Mouse (Mus musculus): ENCODE measurements around the gene Rbm15b.

Rbm15b gene

DNA sequence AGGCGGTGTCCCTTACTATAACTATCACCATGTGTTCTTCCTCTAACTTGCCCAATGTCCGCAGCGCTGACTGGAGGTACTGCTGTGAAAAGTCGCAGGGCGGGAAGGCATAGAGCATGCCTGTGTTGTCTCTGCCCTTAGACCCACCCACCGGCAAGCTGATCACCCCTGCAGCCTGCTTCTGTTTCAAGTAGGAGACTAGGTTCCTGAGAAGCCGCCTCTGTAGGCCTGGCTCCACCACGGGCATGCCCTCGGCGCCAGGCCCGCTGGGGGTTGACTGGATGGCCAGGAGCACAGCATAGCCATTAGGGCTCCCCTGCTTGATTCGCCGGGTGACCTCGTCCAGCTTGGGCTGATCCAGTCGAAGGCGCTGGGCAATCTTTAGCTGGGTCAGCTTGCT is 2.9 kb downstream of the Rbm15b start:
- no peak for DNase-seq

DNA sequence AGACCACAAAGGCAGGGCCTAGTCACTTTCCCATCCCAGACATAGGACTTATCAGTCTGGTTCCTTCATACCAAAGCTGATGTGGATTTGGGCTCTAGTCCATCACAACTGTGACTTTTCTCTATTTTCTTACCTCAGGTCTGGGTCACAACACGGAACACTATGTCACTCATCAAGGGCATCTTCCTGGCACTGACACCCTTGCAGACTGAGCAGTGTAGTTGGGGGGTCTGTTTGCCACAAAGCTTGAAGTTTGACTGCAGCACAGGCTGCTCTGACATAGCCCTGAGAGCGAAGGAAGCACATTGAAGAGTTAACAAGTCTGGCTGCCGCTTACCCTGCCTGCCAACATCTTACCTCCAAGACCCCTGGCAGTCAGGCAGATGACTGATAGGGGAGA is 4.1 kb downstream of the Rbm15b start:
- DNase-seq = no peak

DNA sequence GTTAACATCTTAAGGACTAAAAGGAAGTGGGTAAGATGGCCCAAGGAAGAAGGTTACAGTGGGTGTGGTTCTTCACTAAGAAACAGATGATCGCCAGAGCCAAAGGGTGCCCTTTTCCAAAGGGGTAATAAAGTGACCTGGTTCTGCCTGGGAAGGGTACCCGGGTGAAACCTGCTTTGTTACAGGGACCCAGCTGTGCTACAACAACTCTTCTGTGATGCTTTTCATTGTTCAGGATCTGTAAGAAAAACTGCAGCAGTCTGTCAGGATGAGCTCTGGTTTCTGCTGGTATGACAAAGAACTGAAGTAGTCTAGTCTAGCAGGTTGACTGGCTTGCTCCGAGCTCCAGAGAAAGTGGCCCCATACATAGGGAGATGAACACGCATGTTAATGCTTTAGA is 5.1 kb downstream of the Rbm15b start:
- no peak for DNase-seq

DNA sequence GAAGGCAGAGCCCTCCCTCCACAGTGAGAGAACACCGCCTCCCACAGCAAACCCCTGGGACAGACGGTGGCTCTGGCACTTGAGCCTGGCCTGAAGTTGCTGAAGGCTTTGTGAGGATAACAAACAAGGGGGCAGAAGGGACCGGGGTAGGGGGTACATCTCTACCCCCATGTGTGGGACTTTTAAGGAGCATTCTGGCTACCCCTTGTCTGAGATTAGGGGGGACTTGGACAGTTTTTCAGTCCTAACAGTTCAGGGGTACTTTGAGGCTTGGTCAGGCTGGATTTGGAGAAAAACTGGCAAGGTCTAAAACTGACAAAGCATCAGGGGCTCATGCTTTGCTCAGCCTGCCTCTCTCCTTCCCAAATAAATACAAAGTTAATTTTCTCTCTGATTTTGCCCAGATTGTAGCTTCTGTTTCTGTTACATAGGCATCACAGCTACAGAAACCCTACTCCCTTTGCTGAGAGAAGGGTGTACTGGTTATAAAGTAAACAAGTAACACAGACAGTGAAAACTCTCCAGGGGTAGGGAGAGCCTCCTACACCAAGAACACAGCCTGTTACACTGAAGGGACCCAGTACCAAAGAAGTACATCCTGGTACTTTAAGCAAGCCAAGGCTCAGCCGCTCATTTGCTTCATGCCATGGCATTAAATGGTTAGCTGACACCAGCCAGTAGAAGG is 6.0 kb downstream of the Rbm15b start:
- DNase-seq = no peak

DNA sequence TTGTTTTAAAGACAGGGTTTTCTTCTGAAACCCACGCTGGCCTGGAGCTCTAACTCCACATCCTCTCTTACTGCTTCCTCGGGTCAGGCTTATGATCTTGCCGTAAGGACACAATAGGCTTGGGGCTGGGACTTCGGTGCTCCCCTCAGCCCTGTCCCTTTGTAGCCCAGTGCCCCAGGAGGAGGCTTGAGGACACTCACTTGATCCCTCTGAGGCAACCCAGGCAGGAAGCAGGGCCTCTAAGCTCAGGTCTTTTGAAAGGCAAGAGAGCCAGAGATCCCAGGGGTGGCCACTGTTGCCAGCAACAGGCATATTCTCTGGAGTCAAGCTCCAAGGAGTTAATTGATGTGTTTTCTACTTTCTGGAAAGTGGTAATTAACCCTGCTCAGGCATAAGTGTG is 7.8 kb downstream of the Rbm15b start:
- DNase-seq = no peak

DNA sequence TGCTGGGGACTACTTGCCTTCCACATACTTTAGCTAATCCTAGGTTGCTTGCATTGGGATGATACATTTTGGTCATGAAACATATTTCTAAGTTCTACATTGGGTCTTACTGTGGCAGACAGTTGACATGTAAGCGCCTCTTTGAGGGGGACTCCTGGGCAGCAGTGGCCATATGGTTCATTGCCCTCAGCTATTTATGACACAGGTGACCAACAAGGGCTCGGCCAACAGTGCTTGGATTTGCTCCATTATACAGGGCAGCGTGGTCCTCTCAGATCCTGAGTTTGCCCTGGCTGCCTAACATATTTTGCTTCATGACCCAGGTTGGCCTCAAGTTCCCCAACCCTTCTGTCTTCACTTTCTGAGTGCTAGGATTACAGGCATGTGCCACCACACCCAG is 10.6 kb downstream of the Rbm15b start:
- no peak for DNase-seq

DNA sequence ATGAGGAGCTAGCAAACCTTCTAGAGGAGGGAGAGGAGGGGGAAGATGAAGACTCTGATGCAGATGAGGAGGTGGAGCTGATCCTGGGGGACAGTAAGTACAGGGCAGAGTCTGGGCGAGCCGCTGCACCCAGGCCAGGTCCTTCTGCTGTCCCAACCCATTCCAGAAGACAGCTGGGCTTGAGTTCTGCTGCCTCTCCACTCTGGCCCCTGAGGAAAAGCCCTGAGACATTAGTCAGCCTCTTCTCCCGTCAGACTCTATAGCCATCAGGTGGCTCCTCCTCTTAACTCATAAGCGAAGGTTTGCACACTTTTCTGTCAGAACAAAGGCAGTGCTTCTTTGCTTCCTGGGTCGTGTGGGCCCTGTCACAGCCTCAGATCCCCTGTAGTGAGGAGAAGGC is 13.0 kb downstream of the Rbm15b start:
- no peak for DNase-seq

DNA sequence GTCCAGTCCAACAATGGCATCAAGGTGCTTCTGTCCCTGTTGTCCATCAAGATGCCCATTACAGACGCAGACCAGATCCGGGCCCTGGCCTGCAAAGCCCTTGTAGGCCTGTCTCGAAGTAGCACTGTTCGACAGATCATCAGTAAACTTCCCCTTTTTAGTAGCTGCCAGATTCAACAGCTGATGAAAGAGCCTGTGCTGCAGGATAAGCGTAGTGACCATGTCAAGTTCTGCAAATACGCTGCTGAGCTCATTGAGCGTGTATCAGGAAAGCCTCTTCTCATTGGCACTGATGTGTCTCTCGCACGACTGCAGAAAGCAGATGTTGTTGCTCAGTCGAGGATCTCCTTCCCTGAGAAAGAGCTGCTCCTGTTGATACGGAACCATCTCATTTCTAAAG is 29.2 kb downstream of the Rbm15b start:
- no peak for DNase-seq

DNA sequence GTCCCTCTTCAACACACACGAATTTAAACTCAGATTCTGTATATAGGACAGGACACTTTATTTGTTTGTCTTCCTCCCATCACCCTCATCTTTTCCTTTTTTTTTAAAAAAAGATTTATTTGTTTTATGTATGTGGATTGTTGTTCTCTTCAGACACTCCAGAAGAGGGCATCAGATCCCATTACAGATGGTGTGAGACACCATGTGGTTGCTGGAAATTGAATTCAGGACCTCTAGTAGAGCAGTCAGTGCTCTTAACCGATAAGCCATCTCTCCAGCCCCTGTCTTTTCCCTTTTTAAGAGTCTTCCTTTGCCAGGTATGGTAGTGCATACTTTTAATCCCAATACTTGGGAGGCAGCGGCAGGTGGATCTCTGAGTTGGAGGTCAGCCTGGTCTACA is 30.6 kb downstream of the Rbm15b start:
- no peak for DNase-seq

DNA sequence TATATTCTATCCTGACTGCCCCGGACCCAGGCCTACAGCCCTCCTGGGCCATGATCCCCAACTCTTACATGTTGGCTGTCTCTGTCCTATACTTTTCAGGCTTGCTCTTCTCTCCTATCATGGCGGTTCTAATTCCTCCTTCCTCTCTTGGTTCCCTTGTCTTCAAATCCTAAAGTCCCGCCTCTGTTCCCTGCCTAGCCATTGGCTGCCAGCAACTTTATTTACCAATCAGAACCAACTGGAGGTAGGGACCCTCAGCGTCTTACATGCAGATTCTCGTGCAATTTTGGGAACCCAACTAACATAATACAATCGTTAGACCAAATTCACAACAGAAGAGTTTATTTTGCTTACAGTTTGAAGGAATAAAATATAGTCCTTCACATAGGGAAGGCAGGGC is 44.4 kb downstream of the Rbm15b start:
- DNase-seq = no peak

DNA sequence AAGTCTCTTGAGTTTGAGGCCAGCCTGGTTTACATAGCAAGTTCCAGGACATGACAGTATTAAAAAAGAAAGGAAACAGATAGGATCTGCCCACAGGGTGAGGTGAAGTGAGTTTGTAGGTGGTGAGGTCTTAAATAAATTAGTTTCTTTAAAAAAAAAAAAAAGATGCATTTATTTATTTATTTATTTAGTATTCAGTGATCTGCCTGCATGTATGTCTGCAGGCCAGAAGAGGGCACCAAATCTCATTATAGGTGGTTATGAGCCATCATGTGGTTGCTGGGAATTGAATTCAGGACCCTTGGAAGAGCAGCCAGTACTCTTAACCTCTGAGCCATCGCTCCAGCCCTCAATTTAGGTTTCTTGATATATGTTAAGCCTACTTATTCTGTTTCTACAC is 46.7 kb downstream of the Rbm15b start:
- no peak for DNase-seq

Measured in kidney, adult 9 months (tissue).